23 mouse cellular contexts compared by ENCODE assay signal in genomic region chr2:10672196-10672595, GRCm38 (mm10).
"Had no signal": no experiment of that assay in that cellular context is flagged by ENCODE, and none has a peak within 500 bp of the region (broad histone marks: within the 10 kb centered on the region; RNA-seq: fewer than 3 reads in every experiment).

No protein-coding gene starts in this region.

- H3K4me2 ChIP-seq: heart, embryonic 12.5 days; hindbrain, embryonic 12.5 days; hindbrain, embryonic 14.5 days; intestine, embryonic 15.5 days; limb, embryonic 12.5 days had no signal

- H3K4me3 ChIP-seq: gastrocnemius, adult 2 months; heart, embryonic 10.5 days; heart, embryonic 12.5 days; hindbrain, embryonic 10.5 days; hindbrain, embryonic 12.5 days; intestine, embryonic 15.5 days; layer of hippocampus, adult 2 months; left cerebral cortex, adult 2 months; limb, embryonic 10.5 days; limb, embryonic 12.5 days had no signal

- H3K9ac ChIP-seq: heart, embryonic 12.5 days; hindbrain, embryonic 12.5 days; hindbrain, embryonic 14.5 days; intestine, embryonic 15.5 days; limb, embryonic 12.5 days had no signal

- H3K36me3 ChIP-seq: heart, embryonic 10.5 days; heart, embryonic 12.5 days; hindbrain, embryonic 10.5 days; hindbrain, embryonic 12.5 days; intestine, embryonic 15.5 days; limb, embryonic 10.5 days; limb, embryonic 12.5 days had no signal

- ATAC-seq: inflammation-experienced regulatory T-cells, adult 6 months; intestine, embryonic 15.5 days; intestine, postnatal 0 days had no signal

- H3K9me3 ChIP-seq: heart, embryonic 10.5 days; heart, embryonic 12.5 days; hindbrain, embryonic 10.5 days; hindbrain, embryonic 12.5 days; intestine, embryonic 15.5 days; limb, embryonic 10.5 days; limb, embryonic 12.5 days had no signal

- DNase-seq: gastrocnemius, adult 2 months; gastrocnemius, postnatal 10 days; gastrocnemius, postnatal 25 days; heart, adult 18-20 months; heart, postnatal 10 days; heart, postnatal 4 days; kidney, adult 18-20 months; kidney, adult 8-10 months; kidney, postnatal 10 days; kidney, postnatal 25 days; kidney, postnatal 4 days had no signal

- H3K27me3 ChIP-seq: heart, embryonic 12.5 days; hindbrain, embryonic 12.5 days; intestine, embryonic 15.5 days had no signal

- H3K27ac ChIP-seq: gastrocnemius, adult 2 months; heart, embryonic 10.5 days; hindbrain, embryonic 12.5 days; hindbrain, embryonic 14.5 days; intestine, embryonic 15.5 days; left cerebral cortex, adult 2 months; limb, embryonic 10.5 days; limb, embryonic 12.5 days had no signal
